Comparison of ENCODE assay signal across 22 mouse cellular contexts in the genomic region with DNA sequence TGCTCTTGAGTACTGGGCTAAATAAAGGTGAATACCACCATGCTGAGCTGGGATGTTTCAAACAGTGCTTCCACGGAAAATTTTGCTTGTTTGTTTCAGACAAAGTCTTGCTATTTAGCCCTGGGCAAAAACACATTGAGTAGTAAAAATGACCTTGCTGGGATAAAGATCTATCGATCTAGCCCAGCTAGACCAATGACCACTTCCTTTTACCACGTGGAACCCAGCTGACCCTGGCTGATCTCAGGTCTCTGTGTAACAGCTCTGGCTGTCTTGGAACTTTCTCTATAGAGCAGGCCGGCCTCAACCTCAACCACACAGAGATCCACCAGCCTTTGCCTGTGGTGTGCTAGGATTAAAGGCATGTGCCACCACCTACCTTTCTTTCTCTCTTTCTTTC. TPM values are rescaled to one million over a fixed set of nuclear protein-coding genes. Genes with fewer than 3 reads are reported as not detected.
DNase-seq lines count a peak whose midpoint lies in the region; ATAC-seq and TF ChIP-seq lines count a peak whose summit lies in the region.
"Had no signal": no experiment of that assay in that cellular context is flagged by ENCODE, and none has a peak within 500 bp of the region (broad histone marks: within the 10 kb centered on the region; RNA-seq: fewer than 3 reads in every experiment).

No protein-coding gene starts in this region.

- no peak overlapping the region for H3K4me2 ChIP-seq in liver, embryonic 12.5 days
- H3K4me2 ChIP-seq: embryonic facial prominence, embryonic 13.5 days; embryonic facial prominence, embryonic 15.5 days; forebrain, embryonic 12.5 days had no signal

- H3K27ac ChIP-seq in liver, adult 2 months (replicated peaks; ENCODE audit: insufficient read depth, low read depth, low read length) = peak overlapping the region; percentile 27; the same call in 1 of the 2 replicates
- no peak overlapping the region for H3K27ac ChIP-seq in liver, embryonic 12.5 days
- H3K27ac ChIP-seq in layer of hippocampus, adult 2 months = no peak overlapping the region
- H3K27ac ChIP-seq: embryonic facial prominence, embryonic 13.5 days; embryonic facial prominence, embryonic 15.5 days; forebrain, embryonic 10.5 days; forebrain, embryonic 12.5 days had no signal

- no peaks in the 10 kb centered on the region for H3K9me3 ChIP-seq in liver, embryonic 12.5 days (replicated peaks)
- H3K9me3 ChIP-seq: embryonic facial prominence, embryonic 13.5 days; embryonic facial prominence, embryonic 15.5 days; forebrain, embryonic 10.5 days; forebrain, embryonic 12.5 days had no signal

- no peak overlapping the region for H3K9ac ChIP-seq in liver, adult 2 months (ENCODE audit: low read depth, low read length)
- H3K9ac ChIP-seq in liver, embryonic 12.5 days = no peak overlapping the region
- H3K9ac ChIP-seq: embryonic facial prominence, embryonic 13.5 days; embryonic facial prominence, embryonic 15.5 days; forebrain, embryonic 12.5 days had no signal

- TF ChIP-seq CTCF in liver, adult 2 months (IDR thresholded peaks at IDR 0.05; ENCODE audit: low read depth, low read length) = no peak
- TF ChIP-seq CTCF in layer of hippocampus, adult 2 months (conservative IDR thresholded peaks at IDR 0.05) = no peak

- peaks cover 2% of the 10 kb centered on the region; the same call in 1 of the 2 replicates for H3K79me2 ChIP-seq in liver, adult 2 months (ENCODE audit: control insufficient read depth, insufficient read depth, low read length)

- 26% methylated on average over 4 of the region's 4 CpGs for WGBS in liver, adult 2 months
- 45% methylated on average over 4 of the region's 4 CpGs for WGBS in liver, embryonic 12.5 days (ENCODE audit: insufficient replicate concordance)

- H3K4me1 ChIP-seq in liver, adult 2 months (ENCODE audit: control insufficient read depth, insufficient read depth, low read length) = peaks cover 16% of the 10 kb centered on the region
- peaks cover 23% of the 10 kb centered on the region for H3K4me1 ChIP-seq in liver, embryonic 12.5 days

- no peaks in the 10 kb centered on the region for H3K27me3 ChIP-seq in liver, adult 2 months (ENCODE audit: control insufficient read depth, insufficient read depth, low read length)
- H3K27me3 ChIP-seq in liver, embryonic 12.5 days (replicated peaks) = no peaks in the 10 kb centered on the region
- H3K27me3 ChIP-seq: embryonic facial prominence, embryonic 13.5 days; embryonic facial prominence, embryonic 15.5 days; forebrain, embryonic 12.5 days had no signal

- ATAC-seq in liver, embryonic 12.5 days = no peak
- ATAC-seq: forebrain, embryonic 14.5 days; forebrain, embryonic 16.5 days had no signal

- no peaks in the 10 kb centered on the region for H3K36me3 ChIP-seq in liver, adult 2 months (ENCODE audit: control insufficient read depth, insufficient read depth, low read length)
- peaks cover under 1% of the 10 kb centered on the region; the same call in 1 of the 2 replicates for H3K36me3 ChIP-seq in liver, embryonic 12.5 days
- H3K36me3 ChIP-seq: embryonic facial prominence, embryonic 13.5 days; embryonic facial prominence, embryonic 15.5 days; forebrain, embryonic 10.5 days; forebrain, embryonic 12.5 days had no signal

- DNase-seq in cerebellum, adult 9-10 months = peak; percentile 47
- no peak for DNase-seq in cerebellum, adult 18-20 months
- peak; percentile 90 for DNase-seq in liver, adult 2 months (ENCODE audit: extremely low read depth, low read depth, low spot score)
- DNase-seq in 416B (ENCODE audit: low read depth) = peak; percentile 74
- peak; percentile 15 to 44 for DNase-seq in natural killer cell, adult 2 months (ENCODE audit: low spot score in 2 of 2)
- no peak for DNase-seq in layer of hippocampus, adult 2 months (ENCODE audit: low spot score in 2 of 2)
- DNase-seq: adrenal gland, adult 2 months; adrenal gland, postnatal 10 days; adrenal gland, postnatal 25 days; cerebellum, adult 11 months; cerebellum, adult 2 months; cerebellum, postnatal 14 days; cerebellum, postnatal 36 days; embryo, embryonic 11 days had no signal

- TF ChIP-seq POLR2A in liver, adult 2 months (IDR thresholded peaks at IDR 0.05; ENCODE audit: extremely low read depth, insufficient read depth, low read length) = no peak

- H3K4me3 ChIP-seq in liver, adult 2 months (ENCODE audit: insufficient read depth, low read depth, low read length) = no peak overlapping the region
- no peak overlapping the region for H3K4me3 ChIP-seq in liver, embryonic 12.5 days
- H3K4me3 ChIP-seq in layer of hippocampus, adult 2 months = no peak overlapping the region
- H3K4me3 ChIP-seq: embryonic facial prominence, embryonic 13.5 days; embryonic facial prominence, embryonic 15.5 days; erythroblast, embryonic 14.5 days; forebrain, embryonic 10.5 days; forebrain, embryonic 12.5 days had no signal

RNA-seq across cellular contexts. Expression of a gene that starts 3.2 kb away (rescaled TPM):
- 5.2 and 7.5 TPM in 2 replicates for total RNA-seq in liver, adult 2 months (2014; rRNA removed)
- polyA plus RNA-seq in liver, adult 2 months (2012; rRNA removed) = 11.1 and 14.3 TPM in 2 replicates
- polyA plus RNA-seq in liver, embryonic 12.5 days (2016; fragmentation: Nextera tagmentation; extraction: Ambion mirVana) = 14.5 and 17.6 TPM in 2 replicates
- 10 to 100 TPM; 62.4 to 64.4 TPM for total RNA-seq in layer of hippocampus, adult 2 months (2021)

RNA-seq across cellular contexts. Expression of a gene that starts 9.9 kb away (rescaled TPM):
- total RNA-seq in liver, adult 2 months (2014; rRNA removed) = 15.8 and 16.1 TPM in 2 replicates
- 11.5 and 25.8 TPM in 2 replicates for polyA plus RNA-seq in liver, adult 2 months (2012; rRNA removed)
- polyA plus RNA-seq in liver, embryonic 12.5 days (2016; fragmentation: Nextera tagmentation; extraction: Ambion mirVana) = 182 and 187 TPM in 2 replicates
- 10 to 100 TPM; 89.8 to 90.7 TPM for total RNA-seq in layer of hippocampus, adult 2 months (2021)

RNA-seq across cellular contexts. Expression of a gene that starts 55.1 kb away (rescaled TPM):
- total RNA-seq in liver, adult 2 months (2014; rRNA removed) = 31.7 and 32.0 TPM in 2 replicates
- 114 and 128 TPM in 2 replicates for polyA plus RNA-seq in liver, adult 2 months (2012; rRNA removed)
- polyA plus RNA-seq in liver, embryonic 12.5 days (2016; fragmentation: Nextera tagmentation; extraction: Ambion mirVana) = 43.9 and 48.0 TPM in 2 replicates
- total RNA-seq in layer of hippocampus, adult 2 months (2021) = 10 to 100 TPM; 59.4 to 72.5 TPM

Comparison
In these comparisons a context has a peak if more than half of its experiments do, and no peak if none do; other contexts are left out.
1. DNase-seq: peak in cerebellum, adult 9-10 months (single experiment), liver, adult 2 months (single experiment), 416B (single experiment) and natural killer cell, adult 2 months (2 of 2); none in cerebellum, adult 18-20 months (0 of 2) and layer of hippocampus, adult 2 months (0 of 2).